Mouse (Mus musculus) heart, embryonic 16.5 days (tissue): ENCODE data around the gene Tmem119. TPM values are rescaled to one million over a fixed set of nuclear protein-coding genes. Genes with fewer than 3 reads are reported as not detected.

Source experiments
- ATAC-seq: fragments of 200-750 bp; cut with Nextera tagmentation; replicated peaks from 2 replicates; pipeline ENCODE4 v1.8.0; 2017; ENCODE audit warnings: moderate number of reproducible peaks; ENCODE audit not compliant: insufficient read depth, low FRiP score; ENCODE audit errors: extremely low read depth
- H3K27ac ChIP-seq: fragments of 300-500 bp; sonication (generic); 2 replicates; pipeline ENCODE4 v1.5.1; 2014; ENCODE audit warnings: mild to moderate bottlenecking, low read length, control low read depth, moderate library complexity
- H3K27me3 ChIP-seq: fragments of 300-500 bp; sonication (generic); 2 replicates; pipeline ENCODE4 v1.6.1; 2014; ENCODE audit warnings: low read length, mixed read lengths; ENCODE audit not compliant: control insufficient read depth, insufficient read depth
- H3K36me3 ChIP-seq: fragments of 300-500 bp; sonication (generic); 2 replicates; pipeline ENCODE4 v1.6.1; 2014; ENCODE audit not compliant: control insufficient read depth, insufficient read depth
- H3K4me1 ChIP-seq: fragments of 300-500 bp; sonication (generic); 2 replicates; pipeline ENCODE4 v1.6.1; 2014; ENCODE audit warnings: low read length, mixed read lengths; ENCODE audit not compliant: control insufficient read depth, insufficient read depth
- H3K4me2 ChIP-seq: fragments of 300-500 bp; sonication (generic); 2 replicates; pipeline ENCODE4 v1.6.1; 2014; ENCODE audit warnings: low read depth, mild to moderate bottlenecking, control low read depth, low read length
- H3K4me3 ChIP-seq: fragments of 300-500 bp; sonication (generic); 2 replicates; pipeline ENCODE4 v1.5.1; 2014; ENCODE audit warnings: mild to moderate bottlenecking, control low read depth, low read length
- H3K9ac ChIP-seq: fragments of 300-500 bp; sonication (generic); 2 replicates; pipeline ENCODE4 v1.6.1; 2014; ENCODE audit warnings: low read length, control low read depth
- H3K9me3 ChIP-seq: fragments of 300-500 bp; sonication (generic); replicated peaks from 2 replicates; pipeline ENCODE4 v1.6.1; 2016; ENCODE audit warnings: low read length; ENCODE audit not compliant: control insufficient read depth
- WGBS: fragments of 180-500 bp; shearing (Covaris S2); extraction: QIAGEN DNeasy Blood & Tissue Kit; methylation state at CpG from one replicate; pipeline ENCODE4 v1.1.7; 2014; 5-methylcytosine and 5-hydroxymethylcytosine counted together
- polyA plus RNA-seq: library from polyadenylated mRNA; unstranded; fragments of >200 nt; fragmentation: Nextera tagmentation; extraction: Ambion mirVana; gene quantifications from 2 replicates; pipeline ENCODE4 v1.2.1, GENCODE M21; 2015

The Tmem119 gene
- polyA plus RNA-seq, 1 experiment from 2014 or later: 22.4 TPM

GRCm38 (mm10) chr5:113768806-113769205, 31.5 kb downstream of the Tmem119 start:
- no peaks in the 10 kb centered on the region for H3K27me3 ChIP-seq
- H3K9me3 ChIP-seq: no peaks in the 10 kb centered on the region
- H3K4me3 ChIP-seq: no peak overlapping the region
- peaks cover 22% of the 10 kb centered on the region for H3K4me1 ChIP-seq
- 87% methylated on average over 8 of the region's 8 CpGs for WGBS
- no peak overlapping the region for H3K4me2 ChIP-seq
- H3K27ac ChIP-seq: no peak overlapping the region
- ATAC-seq: no peak
- no peak overlapping the region for H3K9ac ChIP-seq
- peaks cover 23% of the 10 kb centered on the region for H3K36me3 ChIP-seq

GRCm38 (mm10) chr5:113765641-113766526, 34.4 kb downstream of the Tmem119 start:
- Histone ChIP-seq H3K9ac (no peak overlapping the region), H3K4me3 (no peak overlapping the region), H3K36me3 (peaks cover 45% of the 10 kb centered on the region), H3K4me2 (no peak overlapping the region), H3K4me1 (peaks cover 14% of the 10 kb centered on the region), H3K27ac (no peak overlapping the region), H3K9me3 (no peaks in the 10 kb centered on the region), H3K27me3 (no peaks in the 10 kb centered on the region)
- ATAC-seq: no peak
- 80% methylated on average over 13 of the region's 13 CpGs for WGBS

GRCm38 (mm10) chr5:113764426-113764825, 35.9 kb downstream of the Tmem119 start:
- peaks cover 4% of the 10 kb centered on the region for H3K4me1 ChIP-seq

GRCm38 (mm10) chr5:113761585-113761984, 38.7 kb downstream of the Tmem119 start:
- H3K4me1 ChIP-seq: peaks cover 2% of the 10 kb centered on the region; the same call in 1 of the 2 replicates
- H3K9ac ChIP-seq: no peak overlapping the region
- H3K4me2 ChIP-seq: no peak overlapping the region
- 96% methylated on average over 2 of the region's 2 CpGs for WGBS
- peaks cover 63% of the 10 kb centered on the region for H3K36me3 ChIP-seq
- ATAC-seq: no peak
- H3K4me3 ChIP-seq: no peak overlapping the region
- H3K27ac ChIP-seq: no peak overlapping the region
- no peaks in the 10 kb centered on the region for H3K27me3 ChIP-seq
- H3K9me3 ChIP-seq: no peaks in the 10 kb centered on the region

More at GRCm38 (mm10) chr5:113764426-113764825, 35.9 kb downstream of the Tmem119 start:
- H3K4me2 ChIP-seq: no peak overlapping the region
- H3K4me3 ChIP-seq: no peak overlapping the region
- H3K27me3 ChIP-seq: no peaks in the 10 kb centered on the region
- H3K36me3 ChIP-seq: peaks cover 56% of the 10 kb centered on the region
- no peak overlapping the region for H3K27ac ChIP-seq
- no peak overlapping the region for H3K9ac ChIP-seq
- WGBS: 84% methylated on average over 7 of the region's 7 CpGs
- no peak for ATAC-seq
- H3K9me3 ChIP-seq: no peaks in the 10 kb centered on the region

- Histone ChIP-seq H3K9me3 (no peaks in the 10 kb centered on the region), H3K27me3 (no peaks in the 10 kb centered on the region), H3K27ac (no peak overlapping the region), H3K4me3 (no peak overlapping the region), H3K4me2 (no peak overlapping the region), H3K36me3 (peaks cover 76% of the 10 kb centered on the region), H3K4me1 (no peaks in the 10 kb centered on the region), H3K9ac (no peak overlapping the region)
- no peak for ATAC-seq
- WGBS: 83% methylated on average over 15 of the region's 15 CpGs
Observed at GRCm38 (mm10) chr5:113755347-113756030, 44.8 kb downstream of the Tmem119 start.

GRCm38 (mm10) chr5:113751521-113752157, 48.7 kb downstream of the Tmem119 start:
- Histone ChIP-seq H3K9ac (no peak overlapping the region), H3K27ac (no peak overlapping the region), H3K9me3 (no peaks in the 10 kb centered on the region), H3K36me3 (peaks cover 82% of the 10 kb centered on the region), H3K27me3 (no peaks in the 10 kb centered on the region), H3K4me3 (no peak overlapping the region), H3K4me2 (no peak overlapping the region), H3K4me1 (no peaks in the 10 kb centered on the region)
- 84% methylated on average over 9 of the region's 9 CpGs for WGBS
- ATAC-seq: no peak

- no peaks in the 10 kb centered on the region for H3K4me1 ChIP-seq
- H3K4me3 ChIP-seq: no peak overlapping the region
- ATAC-seq: no peak
- peaks cover 95% of the 10 kb centered on the region for H3K36me3 ChIP-seq
- H3K9ac ChIP-seq: no peak overlapping the region
- H3K27me3 ChIP-seq: no peaks in the 10 kb centered on the region
- no peaks in the 10 kb centered on the region for H3K9me3 ChIP-seq
- 97% methylated on average over 13 of the region's 13 CpGs for WGBS
- H3K4me2 ChIP-seq: no peak overlapping the region
- no peak overlapping the region for H3K27ac ChIP-seq
Observed at GRCm38 (mm10) chr5:113748556-113749331, 51.6 kb downstream of the Tmem119 start.

GRCm38 (mm10) chr5:113747629-113748028, 52.7 kb downstream of the Tmem119 start:
- WGBS: 94% methylated on average over 5 of the region's 5 CpGs
- Histone ChIP-seq H3K27ac (no peak overlapping the region), H3K9ac (no peak overlapping the region), H3K9me3 (no peaks in the 10 kb centered on the region), H3K4me1 (no peaks in the 10 kb centered on the region), H3K4me3 (no peak overlapping the region), H3K27me3 (no peaks in the 10 kb centered on the region), H3K36me3 (peaks cover 94% of the 10 kb centered on the region), H3K4me2 (no peak overlapping the region)
- ATAC-seq: no peak
